Mouse (Mus musculus): ENCODE data around the gene Ttc14. TPM values are rescaled to one million over a fixed set of nuclear protein-coding genes. Genes with fewer than 3 reads are reported as not detected.
A peak's percentile ranks its signal among the peaks of the same experiment; 100 is the strongest.

Ttc14 gene
- total and polyA plus RNA-seq, 3 experiments, result 24.6 to 54.2 (median 26.4) TPM

DNA sequence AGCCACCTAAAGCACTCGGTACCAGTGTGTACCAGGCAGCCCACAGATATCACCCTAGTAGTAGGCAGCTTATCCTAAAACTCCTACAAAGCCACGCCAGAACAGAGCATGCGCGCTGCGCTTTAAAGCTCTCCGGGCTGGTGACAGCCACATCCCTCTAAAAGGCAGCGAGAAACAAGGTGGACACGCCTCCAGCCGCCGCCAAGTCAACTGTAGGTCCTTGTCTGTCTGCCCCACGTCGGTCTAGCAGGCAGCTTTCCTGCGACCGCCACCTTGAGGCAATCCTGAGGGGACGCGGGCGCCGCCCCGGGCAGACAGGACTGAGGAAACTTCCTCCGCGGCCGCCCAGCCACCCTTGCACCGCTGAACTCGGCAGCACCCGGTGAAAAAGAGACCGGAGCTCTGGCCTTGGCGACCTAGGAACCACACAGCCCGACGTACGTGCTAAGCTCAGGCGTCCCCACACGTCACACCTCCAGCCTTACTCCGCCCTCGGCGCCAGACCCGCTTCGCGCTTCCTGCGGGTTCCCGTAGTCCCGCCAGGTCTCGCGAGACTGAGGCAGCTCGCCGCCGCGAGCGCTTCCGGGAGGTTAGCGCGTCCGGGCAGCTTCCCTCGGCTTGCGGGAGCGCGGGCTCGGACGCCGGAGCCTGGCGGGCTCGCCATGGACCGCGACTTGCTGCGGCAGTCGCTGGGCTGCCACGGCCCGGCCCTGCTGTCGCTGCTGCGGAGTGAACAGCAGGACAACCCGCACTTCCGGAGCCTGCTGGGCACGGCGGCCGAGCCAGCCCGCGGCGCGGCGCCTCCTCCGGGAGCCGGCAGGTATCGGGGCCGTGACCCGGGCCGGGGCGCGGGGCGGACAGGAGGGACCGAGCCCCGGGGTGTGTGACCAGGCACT is at the start of gene Ttc14 (continued):
- no peak for TF ChIP-seq JUND (IDR thresholded peaks at IDR 0.05; ENCODE audit: low read depth, low read length)
- TF ChIP-seq POLR2AphosphoS2 (IDR thresholded peaks at IDR 0.05; ENCODE audit: low read length), result peak; percentile 67; the same call in 1 of the 2 replicates
- peak; percentile 81 to 94 for TF ChIP-seq POLR2A (IDR thresholded peaks at IDR 0.05; ENCODE audit: control insufficient read depth in 1 of 2, insufficient read depth in 1 of 2, low read depth in 1 of 2, low read length in 2 of 2, poor library complexity in 1 of 2)
- TF ChIP-seq E2F4 (IDR thresholded peaks at IDR 0.05; ENCODE audit: borderline replicate concordance, low read depth, low read length), result no peak
- TF ChIP-seq MEF2A (IDR thresholded peaks at IDR 0.05; ENCODE audit: extremely low read depth, insufficient replicate concordance, low read depth, low read length, poor library complexity, severe bottlenecking), result peak; percentile 39; the same call in 1 of the 2 replicates

DNA sequence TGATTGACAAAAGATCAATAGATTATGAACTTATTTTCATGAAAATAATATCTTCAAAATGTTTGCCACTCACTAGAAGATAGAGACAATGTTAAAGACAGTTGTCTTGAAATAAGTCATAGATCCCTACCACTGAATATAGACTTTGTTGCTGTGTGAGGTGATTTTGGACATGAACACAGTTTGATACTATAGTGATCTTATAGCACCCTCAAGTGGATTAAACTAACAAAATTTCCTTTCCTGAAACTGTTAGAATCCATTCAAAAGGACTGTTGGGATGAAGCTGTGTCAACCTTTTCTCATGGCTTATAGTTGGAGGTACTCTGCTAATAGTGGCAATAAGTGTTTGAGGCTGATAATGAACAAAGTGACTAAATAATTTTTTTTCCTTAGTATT is 8.7 kb upstream of the Ttc14 start:
- Histone ChIP-seq H3K4me1 (ENCODE audit: control insufficient read depth in 1 of 2, insufficient read depth in 2 of 2, low read length in 2 of 2) (no peaks in the 10 kb centered on the region), H3K79me2 (ENCODE audit: control insufficient read depth, insufficient read depth, low read length, poor library complexity) (no peaks in the 10 kb centered on the region), H3K36me3 (ENCODE audit: control insufficient read depth in 1 of 2, insufficient read depth in 2 of 2, low read length in 2 of 2) (no peaks in the 10 kb centered on the region), H3K27ac (ENCODE audit: control insufficient read depth, low read depth, low read length) (no peak overlapping the region), H3K9me3 (replicated peaks; ENCODE audit: insufficient read depth, low read length) (no peaks in the 10 kb centered on the region), H3K4me3 (ENCODE audit: control insufficient read depth in 1 of 2, insufficient read depth in 1 of 2, low read depth in 2 of 2, low read length in 2 of 2) (no peak overlapping the region), H3K9ac (ENCODE audit: control insufficient read depth, low read depth, low read length, poor library complexity, severe bottlenecking) (no peak overlapping the region), H3K27me3 (ENCODE audit: control insufficient read depth in 1 of 2, insufficient read depth in 2 of 2, low read length in 2 of 2) (peaks cover 6 to 19% of the 10 kb centered on the region in 2 experiments)
- no peak for DNase-seq (ENCODE audit: low read depth, low spot score)
- TF ChIP-seq RAD21 (IDR thresholded peaks at IDR 0.05; ENCODE audit: low read depth, low read length) (peak; percentile 56), ZC3H11A (IDR thresholded peaks at IDR 0.05; ENCODE audit: low read depth, low read length) (no peak), CTCF (IDR thresholded peaks at IDR 0.05 in 2 of 3, conservative IDR thresholded peaks at IDR 0.05 in 1 of 3; ENCODE audit: control insufficient read depth in 1 of 3, insufficient read depth in 1 of 3, low read depth in 2 of 3, low read length in 3 of 3, poor library complexity in 1 of 3, severe bottlenecking in 1 of 3) (peak in 1 of 3 experiments; percentile 35; a peak in 2 of 6 replicates), CHD2 (IDR thresholded peaks at IDR 0.05; ENCODE audit: low read length) (no peak), NELFE (IDR thresholded peaks at IDR 0.05; ENCODE audit: low read depth, low read length) (no peak), NRF1 (IDR thresholded peaks at IDR 0.05; ENCODE audit: insufficient read depth, low read depth, low read length, poor library complexity, severe bottlenecking) (no peak), SMC3 (IDR thresholded peaks at IDR 0.05; ENCODE audit: low read depth, low read length) (peak; percentile 29; the same call in 1 of the 2 replicates)

DNA sequence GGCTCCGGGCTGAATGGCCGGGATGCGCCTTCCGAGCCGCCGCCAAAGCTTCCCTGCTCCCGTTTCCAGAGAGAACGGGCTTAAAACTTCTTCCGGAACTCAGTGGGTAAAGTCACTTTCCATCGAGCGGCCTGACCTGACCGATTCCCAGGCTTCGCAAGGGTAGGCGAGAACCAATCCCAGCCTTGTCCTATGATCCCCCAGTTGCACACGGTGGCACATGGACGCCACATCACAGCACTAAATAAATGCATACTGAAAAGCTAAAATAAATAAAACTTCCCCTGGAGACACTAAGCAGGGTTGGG is 835 bp downstream of the Ttc14 start:
- peak overlapping the region; percentile 89 to 97 for H3K4me3 ChIP-seq (ENCODE audit: control insufficient read depth in 1 of 2, insufficient read depth in 1 of 2, low read depth in 2 of 2, low read length in 2 of 2)
- TF ChIP-seq NRF1 (IDR thresholded peaks at IDR 0.05; ENCODE audit: insufficient read depth, low read depth, low read length, poor library complexity, severe bottlenecking) (no peak), MYC (IDR thresholded peaks at IDR 0.05; ENCODE audit: low read depth, low read length) (peak; percentile 57; the same call in 1 of the 2 replicates)
- DNase-seq (ENCODE audit: low read depth, low spot score), result peak; percentile 59

More for the DNA sequence above, 835 bp downstream of the Ttc14 start:
- Histone ChIP-seq H3K79me2 (ENCODE audit: control insufficient read depth, insufficient read depth, low read length, poor library complexity) (peaks cover 17% of the 10 kb centered on the region), H3K36me3 (ENCODE audit: control insufficient read depth in 1 of 2, insufficient read depth in 2 of 2, low read length in 2 of 2) (peaks cover 17 to 18% of the 10 kb centered on the region in 2 experiments), H3K4me1 (ENCODE audit: control insufficient read depth in 1 of 2, insufficient read depth in 2 of 2, low read length in 2 of 2) (peaks cover 2 to 8% of the 10 kb centered on the region in 2 experiments; a peak in 3 of 4 replicates), H3K27me3 (ENCODE audit: control insufficient read depth in 1 of 2, insufficient read depth in 2 of 2, low read length in 2 of 2) (peaks cover 0 to 3% of the 10 kb centered on the region in 2 experiments; a peak in 2 of 4 replicates), H3K27ac (ENCODE audit: control insufficient read depth, low read depth, low read length) (peak overlapping the region; percentile 36), H3K9me3 (replicated peaks; ENCODE audit: insufficient read depth, low read length) (no peaks in the 10 kb centered on the region), H3K9ac (ENCODE audit: control insufficient read depth, low read depth, low read length, poor library complexity, severe bottlenecking) (peak overlapping the region; percentile 77)

Data from MEL (cell line).